Mouse (Mus musculus): ENCODE measurements around the gene Rnf11.

GRCm38 (mm10) chr4:109444951-109445350 lies 39.6 kb downstream of the Rnf11 start:
- TF ChIP-seq CTCF (IDR thresholded peaks at IDR 0.05; ENCODE audit: low read depth, low read length) (no peak), POLR2A (IDR thresholded peaks at IDR 0.05; ENCODE audit: extremely low read depth, insufficient read depth, low read length) (no peak)

Measured in liver, adult 2 months (tissue).